Mouse (Mus musculus) hindbrain, embryonic 14.5 days (tissue): Measurements from ENCODE around the gene Scyl1. TPM values are rescaled to one million over a fixed set of nuclear protein-coding genes. Genes with fewer than 3 reads are reported as not detected.

Source experiments
- ATAC-seq: fragments of 200-750 bp; cut with Nextera tagmentation; 2 replicates; pipeline ENCODE4 v1.8.0; 2017; ENCODE audit warnings: moderate number of reproducible peaks, mild to moderate bottlenecking, moderate TSS enrichment, moderate library complexity; ENCODE audit not compliant: low FRiP score
- DNase-seq: peaks from one replicate; pipeline ENCODE4 v3.0.0-alpha.2; 2015; ENCODE audit warnings: low spot score
- H3K27ac ChIP-seq: fragments of 300-500 bp; sonication (generic); 2 replicates; pipeline ENCODE4 v1.5.1; 2014; ENCODE audit warnings: mild to moderate bottlenecking, moderate library complexity
- H3K27me3 ChIP-seq: fragments of 300-500 bp; sonication (generic); 2 replicates; pipeline ENCODE4 v1.6.1; 2014; ENCODE audit warnings: mild to moderate bottlenecking, low read length, mixed read lengths; ENCODE audit not compliant: control insufficient read depth, insufficient read depth
- H3K36me3 ChIP-seq: fragments of 300-500 bp; sonication (generic); replicated peaks from 2 replicates; pipeline ENCODE4 v1.6.1; 2014; ENCODE audit not compliant: control insufficient read depth, insufficient read depth
- H3K4me1 ChIP-seq: fragments of 300-500 bp; sonication (generic); replicated peaks from 2 replicates; pipeline ENCODE4 v1.6.1; 2014; ENCODE audit warnings: antibody characterized with exemption, low read length, mixed read lengths; ENCODE audit not compliant: control insufficient read depth, insufficient read depth
- H3K4me2 ChIP-seq: fragments of 300-500 bp; sonication (generic); replicated peaks from 2 replicates; pipeline ENCODE4 v1.6.1; 2014; ENCODE audit warnings: mild to moderate bottlenecking, moderate library complexity
- H3K4me3 ChIP-seq: fragments of 300-500 bp; sonication (generic); replicated peaks from 2 replicates; pipeline ENCODE4 v1.5.1; 2014; ENCODE audit warnings: mild to moderate bottlenecking, low read length
- H3K9ac ChIP-seq: fragments of 300-500 bp; sonication (generic); 2 replicates; pipeline ENCODE4 v1.6.1; 2014
- H3K9me3 ChIP-seq: fragments of 300-500 bp; sonication (generic); 2 replicates; pipeline ENCODE4 v1.6.1; 2016; ENCODE audit warnings: low read length; ENCODE audit not compliant: control insufficient read depth
- WGBS: fragments of 180-500 bp; shearing (Covaris S2); extraction: QIAGEN DNeasy Blood & Tissue Kit; methylation state at CpG from one replicate; pipeline ENCODE4 v1.1.7; 2014; 5-methylcytosine and 5-hydroxymethylcytosine counted together
- polyA plus RNA-seq: library from polyadenylated mRNA; unstranded; fragments of >200 nt; fragmentation: Nextera tagmentation; extraction: Ambion mirVana; gene quantifications from 2 replicates; pipeline ENCODE4 v1.2.1, GENCODE M21; 2014

Gene Scyl1
- polyA plus RNA-seq, 1 experiment from 2014 or later, result 73.5 TPM

DNA sequence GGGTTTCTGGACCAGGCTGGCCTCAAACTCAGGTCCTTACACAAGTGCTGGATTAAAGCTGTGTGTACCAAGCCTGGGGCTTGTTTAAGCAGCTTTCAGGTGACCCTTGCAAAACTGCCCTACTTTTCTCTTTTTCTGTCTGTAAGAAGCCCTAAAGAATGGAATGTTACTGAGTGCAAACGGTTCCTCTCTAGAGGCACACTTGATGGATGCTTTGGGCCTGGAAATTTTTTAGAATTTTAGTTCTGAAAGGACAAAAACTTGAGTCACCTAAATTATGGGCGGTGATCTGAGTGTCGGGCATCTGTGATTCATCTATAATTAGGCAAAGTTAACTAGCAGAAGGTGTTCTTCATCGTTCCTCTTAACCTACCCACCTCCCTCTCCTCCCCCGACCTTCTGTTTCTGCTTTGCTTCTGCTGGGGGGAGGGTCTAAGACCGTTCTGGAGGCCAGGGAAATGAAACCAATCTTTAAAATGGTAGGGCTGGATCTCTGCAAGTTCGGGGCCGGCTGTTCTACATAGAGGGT, 33.2 kb upstream of the Scyl1 start:
- Histone ChIP-seq H3K9me3 (no peaks in the 10 kb centered on the region), H3K4me1 (peaks cover 33% of the 10 kb centered on the region), H3K4me2 (peak overlapping the region; percentile 66), H3K27ac (peak overlapping the region; percentile 100), H3K36me3 (no peaks in the 10 kb centered on the region), H3K9ac (peak overlapping the region; percentile 99), H3K27me3 (no peaks in the 10 kb centered on the region), H3K4me3 (peak overlapping the region; percentile 95; the same call in 1 of the 2 replicates)
- DNase-seq (no peak), ATAC-seq (no peak)
- WGBS, result 38% methylated on average over 8 of the region's 8 CpGs

DNA sequence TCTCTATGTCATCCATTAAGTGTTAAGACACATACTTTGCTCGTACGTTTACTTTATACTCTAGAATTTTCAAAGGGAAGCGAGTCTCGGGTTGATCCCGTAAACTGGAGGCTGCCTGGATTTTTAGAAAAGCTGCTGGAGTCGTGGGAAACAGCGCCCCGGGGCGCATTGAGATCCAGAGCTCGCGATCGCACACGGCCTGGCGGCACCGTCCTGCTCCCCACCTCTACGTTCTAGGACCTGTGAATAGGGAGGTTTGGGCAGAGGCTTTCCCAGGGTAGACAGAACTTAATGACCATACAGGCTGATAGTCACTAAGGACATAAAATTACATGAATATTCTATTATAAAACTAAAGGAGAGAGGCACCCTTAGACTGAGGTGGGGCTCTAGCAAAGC, 32.7 kb upstream of the Scyl1 start:
- Histone ChIP-seq H3K9ac (peak overlapping the region; percentile 99), H3K4me2 (peak overlapping the region; percentile 66), H3K27ac (peak overlapping the region; percentile 100), H3K36me3 (no peaks in the 10 kb centered on the region), H3K4me1 (peaks cover 33% of the 10 kb centered on the region), H3K27me3 (no peaks in the 10 kb centered on the region), H3K9me3 (no peaks in the 10 kb centered on the region), H3K4me3 (peak overlapping the region; percentile 95)
- DNase-seq, result no peak
- under 1% methylated on average over 16 of the region's 16 CpGs for WGBS
- ATAC-seq, result 0 out of 2 replicates have a peak, but pooled peaks have one; percentile 1

DNA sequence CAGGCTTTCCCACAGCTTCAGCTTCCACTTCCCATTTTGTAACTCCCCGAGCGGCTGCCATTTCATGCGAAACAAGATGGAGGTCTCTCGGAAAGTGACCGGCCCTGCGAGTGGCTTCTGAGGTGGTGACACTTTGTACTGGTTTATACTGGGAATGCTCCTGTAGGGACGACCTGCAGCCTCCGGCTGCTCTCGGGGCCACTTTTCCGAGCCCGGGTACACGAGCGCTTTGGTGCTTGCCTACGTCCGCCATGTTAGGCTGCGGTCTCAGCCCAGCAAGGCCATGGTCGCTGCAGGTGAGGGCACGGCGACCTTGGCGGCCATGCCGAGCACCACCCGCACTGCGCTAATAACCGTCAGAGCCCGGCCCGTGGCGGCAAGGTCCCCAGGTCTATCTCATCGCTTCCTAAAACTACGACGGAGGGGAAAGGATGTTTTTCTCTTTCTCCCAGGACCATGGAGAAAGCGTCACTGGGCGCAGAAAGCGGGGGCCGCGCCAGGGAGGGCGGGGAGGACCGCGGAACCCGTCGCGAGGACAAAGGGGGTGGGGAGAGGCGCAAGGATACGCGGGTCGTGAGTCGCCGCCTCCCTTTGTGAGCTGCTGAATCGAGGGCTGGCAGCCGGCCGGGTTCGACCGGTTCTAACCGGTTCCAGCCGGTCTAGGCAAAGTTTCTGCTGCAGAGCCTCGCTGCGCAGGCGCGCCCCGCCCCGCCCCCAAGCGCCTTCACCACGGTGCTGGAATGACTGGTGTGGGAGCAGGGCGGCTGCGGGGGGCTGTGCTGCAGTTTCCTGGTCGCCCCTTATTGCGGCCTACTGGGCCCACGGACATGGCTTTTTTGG, 32.0 kb upstream of the Scyl1 start:
- Histone ChIP-seq H3K27me3 (no peaks in the 10 kb centered on the region), H3K4me2 (peak overlapping the region; percentile 66)
- WGBS, result under 1% methylated on average over 67 of the region's 67 CpGs

DNA sequence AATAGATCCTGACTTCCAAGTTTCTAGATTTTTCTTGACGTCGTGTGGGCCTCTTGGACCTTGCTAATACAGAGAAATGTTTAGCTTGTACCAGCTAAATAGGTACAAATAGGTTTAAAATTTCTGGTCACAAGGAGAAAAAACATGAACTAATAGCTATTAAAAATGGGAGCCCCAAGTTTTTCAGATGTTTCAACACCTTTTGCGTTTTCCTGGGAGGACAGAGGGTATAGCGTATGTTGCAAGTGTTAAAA, 31.5 kb upstream of the Scyl1 start:
- no peak for DNase-seq
- Histone ChIP-seq H3K9me3 (no peaks in the 10 kb centered on the region), H3K4me1 (peaks cover 33% of the 10 kb centered on the region), H3K4me2 (peak overlapping the region; percentile 66), H3K27ac (peak overlapping the region; percentile 100), H3K27me3 (no peaks in the 10 kb centered on the region), H3K4me3 (peak overlapping the region; percentile 95), H3K36me3 (peaks cover 9% of the 10 kb centered on the region), H3K9ac (peak overlapping the region; percentile 99)
- no peak for ATAC-seq
- WGBS, result 0% methylated on average over 4 of the region's 4 CpGs

More for the DNA sequence above, 32.0 kb upstream of the Scyl1 start:
- peak overlapping the region; percentile 100 for H3K27ac ChIP-seq
- peak; percentile 100 for DNase-seq
- H3K9ac ChIP-seq, result peak overlapping the region; percentile 99
- no peaks in the 10 kb centered on the region for H3K9me3 ChIP-seq
- peaks cover 33% of the 10 kb centered on the region for H3K4me1 ChIP-seq
- H3K4me3 ChIP-seq, result peak overlapping the region; percentile 95
- peak; percentile 96 for ATAC-seq
- peaks cover 5% of the 10 kb centered on the region for H3K36me3 ChIP-seq

DNA sequence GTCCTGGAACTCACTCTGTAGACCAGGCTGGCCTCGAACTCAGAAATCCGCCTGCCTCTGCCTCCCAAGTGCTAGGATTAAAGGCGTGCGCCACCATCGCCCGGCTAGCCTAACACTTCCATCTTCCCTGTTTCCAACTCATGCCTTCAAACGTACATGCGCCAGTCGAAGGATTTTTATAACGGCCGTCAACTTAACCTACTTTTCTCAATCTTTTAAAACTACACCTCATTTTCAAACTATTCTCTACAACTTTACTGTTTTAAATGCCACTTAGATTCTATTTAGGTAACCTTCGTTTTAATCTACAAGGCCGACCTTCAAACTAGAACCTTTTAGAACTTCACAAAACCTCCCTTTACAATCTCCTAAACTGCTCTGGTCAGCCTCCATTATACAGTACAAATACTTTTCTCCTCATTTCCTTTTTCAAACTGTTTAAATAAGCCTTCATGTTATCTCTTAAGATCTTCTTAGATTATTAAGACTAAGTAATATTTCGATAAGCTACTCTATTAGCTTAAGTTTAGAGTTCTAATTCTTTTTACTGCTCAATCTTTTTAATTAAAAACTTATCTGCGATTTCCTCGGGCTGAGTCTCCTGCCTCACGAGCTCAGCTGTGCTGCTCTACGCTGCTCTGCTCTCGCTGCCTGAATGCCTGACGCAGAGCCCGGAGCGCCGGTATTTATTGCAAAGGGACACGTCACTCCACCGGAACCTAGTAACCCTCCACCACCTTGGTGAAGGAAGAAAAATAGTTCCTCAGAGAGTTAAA, 31.0 kb upstream of the Scyl1 start:
- Histone ChIP-seq H3K4me3 (peak overlapping the region; percentile 95), H3K9ac (peak overlapping the region; percentile 99), H3K4me2 (peak overlapping the region; percentile 66), H3K27ac (peak overlapping the region; percentile 100), H3K9me3 (no peaks in the 10 kb centered on the region), H3K4me1 (peaks cover 33% of the 10 kb centered on the region), H3K27me3 (no peaks in the 10 kb centered on the region), H3K36me3 (peaks cover 15% of the 10 kb centered on the region)
- under 1% methylated on average over 25 of the region's 25 CpGs for WGBS
- peak; percentile 100 for DNase-seq
- ATAC-seq, result peak; percentile 46; the same call in 1 of the 2 replicates

DNA sequence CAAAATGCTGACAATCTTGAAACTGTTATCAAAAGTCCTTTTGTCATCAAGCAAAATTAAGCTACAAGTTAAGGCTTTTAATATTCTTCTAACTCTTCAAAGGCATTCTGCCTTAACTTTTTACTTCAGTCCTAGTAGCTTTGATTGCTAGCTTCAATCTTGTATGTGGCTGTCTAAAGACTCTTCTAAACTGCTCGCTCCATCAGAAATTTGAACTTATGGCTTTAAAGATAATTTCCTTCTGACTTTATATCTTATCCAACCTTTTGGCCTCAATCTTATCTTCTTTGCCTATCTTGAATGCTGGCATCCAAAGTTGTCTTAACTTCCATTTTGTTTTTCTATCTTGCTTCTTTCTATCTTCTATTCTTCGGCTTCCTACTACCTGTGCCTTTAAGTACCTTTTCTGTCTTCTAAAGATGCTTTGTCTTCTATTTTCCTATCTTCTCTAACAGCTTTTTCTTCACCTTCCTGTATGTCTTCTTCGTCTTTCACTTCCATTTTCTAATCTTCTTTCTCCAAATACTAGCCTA, 30.3 kb upstream of the Scyl1 start:
- ATAC-seq (no peak), DNase-seq (peak; percentile 46)
- Histone ChIP-seq H3K36me3 (peaks cover 22% of the 10 kb centered on the region), H3K27ac (peak overlapping the region; percentile 100), H3K27me3 (no peaks in the 10 kb centered on the region), H3K4me2 (peak overlapping the region; percentile 66), H3K9ac (peak overlapping the region; percentile 98), H3K4me1 (peaks cover 32% of the 10 kb centered on the region), H3K9me3 (no peaks in the 10 kb centered on the region), H3K4me3 (peak overlapping the region; percentile 95)
- WGBS, result 7% methylated on average over 3 of the region's 3 CpGs

- Histone ChIP-seq H3K4me1 (peaks cover 32% of the 10 kb centered on the region), H3K4me2 (peak overlapping the region; percentile 66), H3K27ac (peak overlapping the region; percentile 100), H3K27me3 (no peaks in the 10 kb centered on the region), H3K36me3 (peaks cover 28% of the 10 kb centered on the region), H3K9ac (peak overlapping the region; percentile 98), H3K4me3 (peak overlapping the region; percentile 95), H3K9me3 (no peaks in the 10 kb centered on the region)
- ATAC-seq (no peak), DNase-seq (peak; percentile 58)
- under 1% methylated on average over 19 of the region's 19 CpGs for WGBS
These were observed 29.6 kb upstream of the Scyl1 start for GRCm38 (mm10) chr19:5800632-5801431.

DNA sequence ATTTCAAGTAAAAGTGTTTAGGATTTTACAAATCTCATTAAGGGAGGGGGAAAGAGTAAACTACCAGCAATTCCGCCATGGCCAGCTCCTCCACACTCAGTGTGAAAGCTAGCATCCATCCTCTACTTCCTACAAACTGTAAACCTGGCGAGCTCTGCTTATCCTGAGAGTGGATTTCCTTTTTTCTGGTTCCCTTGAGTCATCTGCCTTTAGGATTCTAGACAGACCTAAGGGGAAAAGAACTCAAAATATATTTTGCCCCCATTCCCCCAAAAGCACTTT, 29.1 kb upstream of the Scyl1 start:
- ATAC-seq (no peak), DNase-seq (no peak)
- Histone ChIP-seq H3K27ac (peak overlapping the region; percentile 100), H3K4me3 (peak overlapping the region; percentile 95), H3K4me1 (peaks cover 35% of the 10 kb centered on the region), H3K9me3 (no peaks in the 10 kb centered on the region), H3K4me2 (peak overlapping the region; percentile 66), H3K27me3 (no peaks in the 10 kb centered on the region), H3K9ac (peak overlapping the region; percentile 98), H3K36me3 (peaks cover 34% of the 10 kb centered on the region)
- WGBS, result 0% methylated on average over 2 of the region's 2 CpGs
